Mouse (Mus musculus) erythroid progenitor cell, adult 5-6 weeks (primary cell): ENCODE measurements around the gene Disp3. TPM values are rescaled to one million over a fixed set of nuclear protein-coding genes. Genes with fewer than 3 reads are reported as not detected.

ENCODE experiments used
- ATAC-seq: replicated peaks from 2 replicates; pipeline ENCODE4 v1.8.0; 2016; ENCODE audit warnings: moderate number of reproducible peaks, mild to moderate bottlenecking, moderate TSS enrichment, inconsistent platforms; ENCODE audit not compliant: poor library complexity, low FRiP score, severe bottlenecking
- total RNA-seq, 2 experiments: library from RNA; stranded (forward) in 1 of 2; stranded (reverse) in 1 of 2; fragments of 150-400 nt in 1 of 2; fragments of 186-747, 209-891 nt in 1 of 2; gene quantifications; 2 replicates each; pipeline versions ENCODE4 v1.2.3 to v1.2.4; 2015 to 2017; ENCODE audit warnings: low replicate concordance in 2 of 2

Gene Disp3
- total RNA-seq, 2 experiments from 2014 or later, result not detected

- no peak for ATAC-seq
Observed at GRCm38 (mm10) chr4:148293319-148293718, 5.6 kb upstream of the Disp3 start.

- no peak for ATAC-seq
Observed at GRCm38 (mm10) chr4:148291849-148292248, 4.1 kb upstream of the Disp3 start.

- no peak for ATAC-seq
Observed at GRCm38 (mm10) chr4:148291080-148291479, 3.3 kb upstream of the Disp3 start.

- ATAC-seq, result peak; percentile 73
Observed at GRCm38 (mm10) chr4:148288055-148288549, 337 bp upstream of the Disp3 start.

GRCm38 (mm10) chr4:148287041-148287440, 724 bp downstream of the Disp3 start:
- no peak for ATAC-seq

GRCm38 (mm10) chr4:148286226-148287031, 1.3 kb downstream of the Disp3 start:
- ATAC-seq, result no peak

GRCm38 (mm10) chr4:148284219-148284618, 3.5 kb downstream of the Disp3 start:
- no peak for ATAC-seq

- ATAC-seq, result no peak
Observed at GRCm38 (mm10) chr4:148276816-148277491, 10.8 kb downstream of the Disp3 start.

- ATAC-seq, result no peak
Observed at GRCm38 (mm10) chr4:148274671-148275070, 13.1 kb downstream of the Disp3 start.

GRCm38 (mm10) chr4:148273229-148273628, 14.5 kb downstream of the Disp3 start:
- ATAC-seq, result no peak

- ATAC-seq, result no peak
Observed at GRCm38 (mm10) chr4:148271656-148272055, 16.1 kb downstream of the Disp3 start.

- no peak for ATAC-seq
Observed at GRCm38 (mm10) chr4:148266973-148267507, 20.7 kb downstream of the Disp3 start.

GRCm38 (mm10) chr4:148259941-148260340, 27.8 kb downstream of the Disp3 start:
- no peak for ATAC-seq

GRCm38 (mm10) chr4:148249341-148249740, 38.4 kb downstream of the Disp3 start:
- peak; percentile 67 for ATAC-seq

- ATAC-seq, result no peak
Observed at GRCm38 (mm10) chr4:148240387-148240786, 47.4 kb downstream of the Disp3 start.

GRCm38 (mm10) chr4:148239474-148240130, 48.2 kb downstream of the Disp3 start:
- ATAC-seq, result no peak

- ATAC-seq, result no peak
Observed at GRCm38 (mm10) chr4:148238919-148239318, 48.8 kb downstream of the Disp3 start.

- no peak for ATAC-seq
Observed at GRCm38 (mm10) chr4:148238218-148238617, 49.5 kb downstream of the Disp3 start.

GRCm38 (mm10) chr4:148236664-148237063, 51.1 kb downstream of the Disp3 start:
- ATAC-seq, result no peak

- ATAC-seq, result no peak
Observed at GRCm38 (mm10) chr4:148233061-148233460, 54.7 kb downstream of the Disp3 start.
